Mouse (Mus musculus) CH12.LX (cell line): Measurements from ENCODE around the gene Acsl5. TPM values are rescaled to one million over a fixed set of nuclear protein-coding genes. Genes with fewer than 3 reads are reported as not detected.

Source experiments
- DNase-seq: peaks from one replicate; pipeline ENCODE4 v3.0.0-alpha.2; 2013; ENCODE audit errors: extremely low read depth
- H3K27ac ChIP-seq: 2 replicates; pipeline ENCODE4 v1.5.1; 2012; ENCODE audit warnings: low read depth, mild to moderate bottlenecking, control low read depth, moderate library complexity; ENCODE audit not compliant: insufficient read depth
- H3K27me3 ChIP-seq: replicated peaks from 2 replicates; pipeline ENCODE3; 2012; ENCODE audit warnings: inconsistent platforms
- H3K36me3 ChIP-seq, 2 experiments: replicated peaks in 1 of 2; 2 replicates each; pipeline versions ENCODE3 to v1.6.1; 2012; ENCODE audit warnings: inconsistent platforms in 1 of 2, low read length in 1 of 2, mild to moderate bottlenecking in 1 of 2, mixed read lengths in 1 of 2, moderate library complexity in 1 of 2; ENCODE audit not compliant: control insufficient read depth in 1 of 2, insufficient read depth in 1 of 2
- H3K4me1 ChIP-seq, 2 experiments: 2 replicates each; pipeline ENCODE4 v1.6.1; 2012; ENCODE audit warnings: inconsistent platforms in 1 of 2, moderate library complexity in 1 of 2; ENCODE audit not compliant: insufficient read depth in 2 of 2, control insufficient read depth in 1 of 2
- H3K4me2 ChIP-seq: 2 replicates; pipeline ENCODE4 v1.6.1; 2012; ENCODE audit warnings: low read depth, mild to moderate bottlenecking, control low read depth; ENCODE audit not compliant: poor library complexity, insufficient read depth, severe bottlenecking
- H3K4me3 ChIP-seq, 3 experiments: fragments of 150-350 bp in 1 of 3; sonication (generic) in 1 of 3; replicated peaks in 1 of 3; 2 replicates each; pipeline versions ENCODE3 to v1.5.1; 2011 to 2012; ENCODE audit warnings: low read depth in 2 of 3, low read length in 2 of 3, mild to moderate bottlenecking in 2 of 3, moderate library complexity in 2 of 3, control low read depth in 1 of 3, improper control_type of control experiment in 1 of 3, inconsistent platforms in 1 of 3, mixed read lengths in 1 of 3; ENCODE audit not compliant: poor library complexity in 1 of 3
- H3K79me2 ChIP-seq: replicated peaks from 2 replicates; pipeline ENCODE4 v1.6.1; 2012; ENCODE audit warnings: mild to moderate bottlenecking, moderate library complexity; ENCODE audit not compliant: control insufficient read depth, poor library complexity, insufficient read depth, severe bottlenecking; ENCODE audit errors: extremely low read depth
- H3K9ac ChIP-seq: 2 replicates; pipeline ENCODE4 v1.6.1; 2012; ENCODE audit warnings: low read depth, mild to moderate bottlenecking, control low read depth, moderate library complexity; ENCODE audit not compliant: insufficient read depth
- H3K9me3 ChIP-seq: replicated peaks from 2 replicates; pipeline ENCODE3; 2012; ENCODE audit warnings: low read length, inconsistent platforms, mixed read lengths
- BHLHE40 ChIP-seq: IDR thresholded peaks from 2 replicates; pipeline ENCODE4 v1.6.1; 2011; ENCODE audit warnings: mild to moderate bottlenecking, low read depth, low read length, improper control_type of control experiment
- CHD2 ChIP-seq: IDR thresholded peaks from 2 replicates; pipeline ENCODE4 v1.6.1; 2011; ENCODE audit warnings: low read length, improper control_type of control experiment
- CTCF ChIP-seq, 2 experiments: IDR thresholded peaks in 1 of 2; conservative IDR thresholded peaks in 1 of 2; 2 replicates each; pipeline ENCODE4 v1.5.1; 2011 to 2012; ENCODE audit warnings: low read depth in 2 of 2, low read length in 2 of 2, improper control_type of control experiment in 1 of 2, inconsistent platforms in 1 of 2, mild to moderate bottlenecking in 1 of 2, moderate library complexity in 1 of 2
- ELF1 ChIP-seq: IDR thresholded peaks from 2 replicates; pipeline ENCODE4 v1.6.1; 2014; ENCODE audit warnings: low read depth, mild to moderate bottlenecking, inconsistent platforms, low read length, improper control_type of control experiment
- EP300 ChIP-seq: IDR thresholded peaks from 2 replicates; pipeline ENCODE4 v1.6.1; 2011; ENCODE audit warnings: low read length, improper control_type of control experiment
- ETS1 ChIP-seq: conservative IDR thresholded peaks from 2 replicates; pipeline ENCODE4 v1.6.1; 2012; ENCODE audit warnings: low read depth, mild to moderate bottlenecking, inconsistent platforms, low read length, improper control_type of control experiment, moderate library complexity
- JUN ChIP-seq: IDR thresholded peaks from 2 replicates; pipeline ENCODE4 v1.6.1; 2011; ENCODE audit warnings: low read depth, mild to moderate bottlenecking, low read length, improper control_type of control experiment, moderate library complexity; ENCODE audit not compliant: insufficient read depth
- JUND ChIP-seq: conservative IDR thresholded peaks from 2 replicates; pipeline ENCODE4 v1.6.1; 2011; ENCODE audit warnings: low read depth, low read length, improper control_type of control experiment
- KAT2A ChIP-seq: IDR thresholded peaks from 2 replicates; pipeline ENCODE4 v1.6.1; 2012; ENCODE audit warnings: low read length, improper control_type of control experiment, inconsistent platforms; ENCODE audit not compliant: insufficient replicate concordance
- PAX5 ChIP-seq: IDR thresholded peaks from 2 replicates; pipeline ENCODE4 v1.6.1; 2012; ENCODE audit warnings: low read length, inconsistent platforms, mixed read lengths
- POLR2AphosphoS2 ChIP-seq: IDR thresholded peaks from 2 replicates; pipeline ENCODE4 v1.6.1; 2011; ENCODE audit warnings: low read depth, low read length, improper control_type of control experiment
- SIN3A ChIP-seq: IDR thresholded peaks from 2 replicates; pipeline ENCODE4 v1.6.1; 2012; ENCODE audit warnings: low read length, improper control_type of control experiment, inconsistent platforms
- TBP ChIP-seq: conservative IDR thresholded peaks from 2 replicates; pipeline ENCODE4 v1.6.1; 2011; ENCODE audit warnings: low read depth, low read length, improper control_type of control experiment
- TCF12 ChIP-seq: IDR thresholded peaks from 2 replicates; pipeline ENCODE4 v1.6.1; 2014; ENCODE audit warnings: low read depth, mild to moderate bottlenecking, inconsistent platforms, low read length, improper control_type of control experiment
- USF1 ChIP-seq: IDR thresholded peaks from 2 replicates; pipeline ENCODE4 v1.6.1; 2014; ENCODE audit warnings: low read depth, mild to moderate bottlenecking, inconsistent platforms, low read length, improper control_type of control experiment
- USF2 ChIP-seq: conservative IDR thresholded peaks from 2 replicates; pipeline ENCODE4 v1.6.1; 2011; ENCODE audit warnings: low read depth, low read length, improper control_type of control experiment
- ZC3H11A ChIP-seq: IDR thresholded peaks from 2 replicates; pipeline ENCODE4 v1.6.1; 2012; ENCODE audit warnings: low read depth, mild to moderate bottlenecking, inconsistent platforms, low read length, improper control_type of control experiment
- ZMIZ1 ChIP-seq: IDR thresholded peaks from 2 replicates; pipeline ENCODE4 v1.6.1; 2012; ENCODE audit warnings: low read depth, mild to moderate bottlenecking, inconsistent platforms, low read length, improper control_type of control experiment
- ZNF384 ChIP-seq: IDR thresholded peaks from 2 replicates; pipeline ENCODE4 v1.6.1; 2012; ENCODE audit warnings: low read depth, low read length, improper control_type of control experiment, inconsistent platforms
- dilution Hi-C: fragments of 300-500 bp; cut with MboI; formaldehyde crosslinking; loops from 2 replicates; pipeline ENCODE4 v1.14.3; 2020; ENCODE audit warnings: low sequenced_read_pairs; ENCODE audit not compliant: extremely low pct_unique_long_range_greater_than_20kb, extremely low pct_ligation_motif_present
- in situ Hi-C: fragments of 300-500 bp; cut with MboI; formaldehyde crosslinking; loops from 3 replicates; pipeline ENCODE4 v1.14.3; 2019; ENCODE audit warnings: low sequenced_read_pairs, low pct_ligation_motif_present, low pct_unique_long_range_greater_than_20kb, mixed read lengths
- polyA plus RNA-seq: library from polyadenylated mRNA; unstranded; fragments of >175 nt; gene quantifications from 2 replicates; pipeline ENCODE4 v1.2.1, GENCODE M21; 2012; ENCODE audit warnings: low read depth; ENCODE audit not compliant: insufficient read length
- total RNA-seq, 2 experiments: library from RNA; depleted of rRNA; stranded (reverse); fragments of 300-350 nt in 1 of 2; fragments of >200 nt in 1 of 2; gene quantifications; 2 replicates each; pipeline ENCODE4 v1.2.3; 2012 to 2014

Gene Acsl5
- total and polyA plus RNA-seq, 3 experiments, result 126 to 265 (median 196) TPM

DNA sequence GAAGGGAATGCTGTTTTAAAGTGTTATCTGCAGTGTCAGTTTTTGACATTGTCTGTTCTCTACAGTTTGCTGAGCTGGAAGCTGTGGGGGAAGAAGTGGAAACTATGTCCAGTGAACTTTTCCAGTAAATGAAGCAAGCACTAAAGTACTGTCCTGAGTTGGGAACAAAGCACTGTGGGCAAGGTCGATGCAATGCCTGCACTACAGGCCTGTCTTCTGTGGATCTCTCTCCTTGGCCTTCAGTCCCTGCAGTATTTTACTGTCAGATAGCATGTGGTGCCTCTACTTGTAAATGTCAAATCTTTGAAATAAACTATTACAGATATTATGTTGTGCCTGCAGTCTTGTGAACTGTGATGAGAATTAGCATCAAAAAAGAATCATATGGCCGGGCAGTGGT is 44.6 kb downstream of the Acsl5 start:
- H3K79me2 ChIP-seq, result no peaks in the 10 kb centered on the region
- H3K9ac ChIP-seq, result no peak overlapping the region
- peaks cover 31 to 91% of the 10 kb centered on the region in 2 experiments for H3K4me1 ChIP-seq
- TF ChIP-seq TBP, result no peak
- TF ChIP-seq ZC3H11A, result no peak
- no peak for TF ChIP-seq KAT2A
- TF ChIP-seq SIN3A, result no peak
- 0 out of 2 replicates have a peak, but pooled peaks have one; percentile 26 for TF ChIP-seq ZMIZ1
- TF ChIP-seq POLR2AphosphoS2, result 0 out of 2 replicates have a peak, but pooled peaks have one; percentile 23
- TF ChIP-seq ZNF384, result no peak
- no peak for TF ChIP-seq PAX5
- TF ChIP-seq ETS1, result no peak
- H3K27ac ChIP-seq, result no peak overlapping the region
- peaks cover 64 to 78% of the 10 kb centered on the region in 2 experiments for H3K36me3 ChIP-seq
- dilution Hi-C loops, result no loop called here
- in situ Hi-C loops, result loop anchor here (5.0 kb wide), 1 partner anchor 39 kb away; no protein-coding TSS in a partner anchor
- no peak for DNase-seq
- H3K9me3 ChIP-seq, result no peaks in the 10 kb centered on the region
- no peak overlapping the region for H3K4me3 ChIP-seq
- no peak overlapping the region for H3K4me2 ChIP-seq
- no peaks in the 10 kb centered on the region for H3K27me3 ChIP-seq

DNA sequence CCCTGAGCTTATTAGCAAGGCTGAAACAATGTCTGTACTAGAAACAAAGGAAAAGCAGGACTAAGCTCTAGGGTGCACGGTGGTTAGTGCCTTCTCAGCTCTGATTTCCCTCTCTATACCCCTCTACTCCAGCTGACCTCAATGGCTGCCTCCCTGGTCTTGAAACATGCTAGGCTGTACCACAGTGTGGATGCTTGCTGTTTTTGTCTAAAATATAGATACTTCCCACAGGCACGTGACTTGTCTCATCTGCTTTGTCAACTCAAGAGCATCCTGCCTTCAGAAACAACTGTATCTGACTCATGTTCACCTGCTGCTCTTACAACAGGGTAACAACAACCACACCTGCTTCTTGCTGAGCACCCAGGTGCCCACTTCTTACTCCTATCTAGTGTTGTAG is 45.8 kb downstream of the Acsl5 start:
- Histone ChIP-seq H3K27me3 (no peaks in the 10 kb centered on the region), H3K9me3 (no peaks in the 10 kb centered on the region), H3K79me2 (no peaks in the 10 kb centered on the region; the same call in 1 of the 2 replicates), H3K4me1 (peaks cover 31 to 91% of the 10 kb centered on the region in 2 experiments), H3K4me2 (no peak overlapping the region), H3K4me3 (no peak overlapping the region), H3K9ac (no peak overlapping the region), H3K27ac (peak overlapping the region; percentile 3; the same call in 1 of the 2 replicates), H3K36me3 (peaks cover 64 to 83% of the 10 kb centered on the region in 2 experiments)
- no peak for DNase-seq
- dilution Hi-C loops, result no loop called here
- in situ Hi-C loops, result loop anchor here (5.0 kb wide), 1 partner anchor 40 kb away; no protein-coding TSS in a partner anchor
- TF ChIP-seq ELF1 (no peak), USF2 (0 out of 2 replicates have a peak, but pooled peaks have one; percentile 10), BHLHE40 (peak; percentile 80), CTCF (conservative IDR thresholded peaks at IDR 0.05 in 1 of 2, IDR thresholded peaks at IDR 0.05 in 1 of 2; ENCODE audit: low read depth in 2 of 2, low read length in 2 of 2) (no peak), JUND (no peak), EP300 (no peak), USF1 (peak; percentile 7; the same call in 1 of the 2 replicates), ETS1 (peak; percentile 24; the same call in 1 of the 2 replicates), CHD2 (no peak), JUN (no peak), TCF12 (peak; percentile 14; the same call in 1 of the 2 replicates)
- TF ChIP-seq, all 38 proteins: peak for 5
